Mouse (Mus musculus): ENCODE measurements around the gene Msi2.

The Msi2 gene

GRCm38 (mm10) chr11:88675526-88676353, 42.6 kb downstream of the Msi2 start:
- peak; percentile 41 for DNase-seq

- peak; percentile 36 for DNase-seq
These were observed 44.2 kb downstream of the Msi2 start for GRCm38 (mm10) chr11:88674075-88674474.

DNA sequence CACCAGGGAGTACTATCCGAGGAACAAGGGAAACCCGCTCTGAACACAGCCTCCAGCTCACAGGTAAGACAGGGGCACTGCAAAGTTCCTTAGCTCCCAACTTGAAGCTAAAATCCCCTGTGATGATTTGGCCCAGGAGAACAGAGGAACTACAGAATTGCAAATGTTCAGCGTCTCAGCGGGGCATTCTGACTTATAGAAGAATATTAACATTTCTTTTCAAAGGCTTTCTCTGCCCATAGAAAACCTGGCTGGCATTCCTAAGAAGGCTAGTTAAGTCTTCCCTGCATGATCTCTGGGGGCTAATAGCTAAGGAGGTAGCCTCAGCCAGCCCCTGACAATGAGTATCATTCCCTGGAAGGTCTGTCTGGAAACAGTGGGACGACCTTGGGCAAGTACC, 47.4 kb downstream of the Msi2 start:
- DNase-seq = no peak

- DNase-seq = no peak
These were observed 49.2 kb downstream of the Msi2 start for GRCm38 (mm10) chr11:88669106-88669505.

- no peak for DNase-seq
These were observed 50.0 kb downstream of the Msi2 start for GRCm38 (mm10) chr11:88668345-88668744.

GRCm38 (mm10) chr11:88665799-88666198, 52.5 kb downstream of the Msi2 start:
- DNase-seq = no peak

- DNase-seq = peak; percentile 69
These were observed 56.7 kb downstream of the Msi2 start for GRCm38 (mm10) chr11:88661444-88662180.

GRCm38 (mm10) chr11:88660404-88660803, 57.9 kb downstream of the Msi2 start:
- peak; percentile 35 for DNase-seq

GRCm38 (mm10) chr11:88658926-88659325, 59.4 kb downstream of the Msi2 start:
- DNase-seq = no peak

DNA sequence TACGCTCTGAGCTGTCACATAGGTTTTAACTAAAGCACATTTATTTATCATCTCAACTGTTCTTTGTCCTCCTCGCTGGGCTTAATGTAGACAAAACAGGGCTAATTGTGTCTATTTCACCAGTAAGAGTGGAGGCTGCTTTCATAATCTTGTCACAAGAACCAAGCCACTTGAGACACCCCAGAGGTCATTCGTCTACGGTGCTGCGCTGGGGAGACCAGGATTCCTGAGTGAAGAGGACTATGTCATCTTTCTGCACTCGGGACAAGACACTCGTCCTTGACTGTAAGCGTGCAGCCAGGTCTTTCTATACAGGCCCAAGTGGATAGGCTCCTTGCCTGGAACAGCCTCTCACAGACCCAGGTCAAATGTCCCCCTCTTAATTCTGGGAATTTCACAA, 62.5 kb downstream of the Msi2 start:
- no peak for DNase-seq

DNA sequence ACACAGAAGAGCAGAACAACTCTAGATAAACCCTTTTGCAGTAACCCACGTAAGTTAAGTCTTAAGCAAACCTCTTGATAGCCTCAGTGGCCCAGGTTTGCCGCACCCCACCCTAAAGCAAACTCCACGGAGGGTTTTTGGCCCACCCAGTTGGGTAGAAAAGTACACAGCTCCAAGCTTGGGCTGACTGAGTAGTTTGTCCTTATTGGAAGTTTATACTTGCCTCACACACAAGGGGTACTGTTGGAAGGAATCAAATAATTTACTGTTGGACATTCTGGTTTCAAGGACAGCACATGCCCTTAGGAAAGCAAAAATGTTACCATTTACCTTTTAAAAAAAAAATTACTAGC, 63.1 kb downstream of the Msi2 start:
- DNase-seq = no peak

DNA sequence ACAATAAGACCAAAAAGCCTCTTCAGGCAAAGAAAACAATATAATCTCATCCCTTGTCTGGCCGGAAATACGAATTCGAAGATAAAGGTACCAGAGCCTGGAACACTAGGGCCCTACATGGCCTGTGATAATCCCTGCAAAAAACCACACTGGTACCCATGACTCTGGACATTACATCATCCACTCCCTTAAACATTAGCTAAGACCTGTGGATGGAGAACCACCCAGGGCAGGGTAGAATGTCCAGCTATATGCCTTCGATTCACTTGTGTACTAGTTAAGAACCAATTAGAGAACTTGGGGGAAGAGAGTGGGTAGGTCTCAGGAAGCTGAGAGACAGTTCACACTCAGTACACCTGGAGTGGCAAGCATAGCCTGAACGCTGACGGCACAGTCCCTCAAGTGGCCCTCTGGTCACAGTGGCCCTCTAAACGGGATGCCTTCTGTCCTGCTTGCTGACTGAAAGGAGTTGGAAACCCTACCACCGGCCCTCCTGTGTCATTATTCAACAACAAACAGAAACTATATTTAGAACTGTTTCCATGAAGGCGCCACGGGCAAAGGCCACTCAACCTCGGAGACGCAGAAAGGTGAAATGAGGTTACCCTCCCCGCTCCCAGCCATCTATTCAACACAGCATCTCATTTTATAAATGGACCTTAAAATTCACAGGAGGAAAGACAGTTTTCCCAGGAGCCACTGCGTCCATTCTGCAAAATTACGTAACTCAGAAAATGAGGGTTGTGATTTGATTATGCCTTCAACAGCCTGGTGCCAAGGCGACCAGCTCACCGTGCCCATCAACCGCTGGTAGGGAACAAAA, 63.7 kb downstream of the Msi2 start:
- DNase-seq = peak; percentile 79

GRCm38 (mm10) chr11:88650275-88650674, 68.0 kb downstream of the Msi2 start:
- DNase-seq = no peak

GRCm38 (mm10) chr11:88649009-88649408, 69.3 kb downstream of the Msi2 start:
- DNase-seq = no peak

GRCm38 (mm10) chr11:88648407-88648806, 69.9 kb downstream of the Msi2 start:
- DNase-seq = no peak

- no peak for DNase-seq
These were observed 71.8 kb downstream of the Msi2 start for GRCm38 (mm10) chr11:88646493-88646892.

DNA sequence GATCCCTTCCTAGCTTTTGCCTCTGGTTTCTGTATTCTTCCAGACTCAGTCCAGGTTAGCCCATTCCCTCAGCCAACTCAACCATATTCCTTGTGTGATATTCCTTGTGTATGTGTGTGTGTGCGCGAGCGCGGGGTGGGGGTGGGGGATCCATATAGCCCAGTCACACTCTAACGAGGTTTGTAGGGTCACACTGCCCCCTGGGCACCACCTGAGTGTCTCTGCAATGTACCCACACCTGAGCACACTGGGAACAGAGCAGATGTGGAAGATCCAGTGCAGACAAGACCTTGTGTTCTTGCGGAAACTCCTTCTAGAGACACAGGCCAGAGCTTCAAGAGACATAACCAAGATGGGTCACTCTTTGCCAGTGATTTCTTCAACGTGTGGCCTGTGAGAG, 72.5 kb downstream of the Msi2 start:
- DNase-seq = no peak

DNA sequence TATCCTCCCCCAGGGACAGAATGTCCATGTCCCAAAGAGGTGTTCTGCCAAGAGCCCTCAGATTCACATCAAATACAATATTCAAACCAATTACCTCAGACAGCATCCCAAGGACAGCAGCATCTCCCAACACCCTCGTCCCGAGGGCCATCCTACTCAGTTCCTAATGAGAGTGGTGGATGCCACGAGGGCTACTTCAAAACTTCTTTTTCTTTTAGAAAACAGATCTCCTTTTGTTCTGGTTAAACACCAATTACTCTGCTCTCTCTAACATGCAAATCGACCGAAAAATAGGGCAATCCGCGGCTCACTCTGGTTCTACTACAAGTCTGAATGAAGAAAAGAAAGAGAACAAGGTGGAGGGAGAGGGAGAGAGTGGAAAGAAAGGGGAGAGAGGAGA, 73.6 kb downstream of the Msi2 start:
- no peak for DNase-seq

DNA sequence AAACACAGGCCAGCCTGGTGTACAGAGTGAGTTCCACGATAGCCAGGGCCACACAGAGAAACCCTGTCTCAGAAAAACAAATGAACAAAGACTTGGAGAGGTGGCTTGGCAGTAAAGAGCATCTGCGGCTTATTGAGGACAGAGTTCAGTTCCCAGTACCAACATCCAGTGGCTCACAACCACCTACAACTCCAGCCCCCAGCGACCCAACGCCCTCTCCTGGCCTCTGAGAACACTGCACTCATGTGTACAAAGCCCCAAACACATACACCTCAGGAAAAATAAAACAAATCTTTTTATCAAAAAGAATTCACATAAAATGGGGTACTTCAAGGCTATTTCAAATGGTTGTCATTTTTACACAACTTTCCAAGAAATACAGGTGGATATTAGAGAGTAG, 78.5 kb downstream of the Msi2 start:
- no peak for DNase-seq

GRCm38 (mm10) chr11:88638936-88639542, 79.3 kb downstream of the Msi2 start:
- no peak for DNase-seq

GRCm38 (mm10) chr11:88638254-88638653, 80.1 kb downstream of the Msi2 start:
- no peak for DNase-seq

GRCm38 (mm10) chr11:88636934-88637333, 81.4 kb downstream of the Msi2 start:
- no peak for DNase-seq

GRCm38 (mm10) chr11:88636319-88636718, 82.0 kb downstream of the Msi2 start:
- DNase-seq = no peak
